Mouse (Mus musculus): Measurements from ENCODE around the gene Gsta2.

GRCm38 (mm10) chr9:78314696-78315095 lies 40.9 kb downstream of the Gsta2 start, which contains the start of gene Omt2a:
- TF ChIP-seq CTCF (IDR thresholded peaks at IDR 0.05; ENCODE audit: low read depth, low read length): no peak
- TF ChIP-seq POLR2A (IDR thresholded peaks at IDR 0.05; ENCODE audit: borderline replicate concordance, low read depth, low read length): no peak
